Mouse (Mus musculus): ENCODE results near the gene Fads1.

DNA sequence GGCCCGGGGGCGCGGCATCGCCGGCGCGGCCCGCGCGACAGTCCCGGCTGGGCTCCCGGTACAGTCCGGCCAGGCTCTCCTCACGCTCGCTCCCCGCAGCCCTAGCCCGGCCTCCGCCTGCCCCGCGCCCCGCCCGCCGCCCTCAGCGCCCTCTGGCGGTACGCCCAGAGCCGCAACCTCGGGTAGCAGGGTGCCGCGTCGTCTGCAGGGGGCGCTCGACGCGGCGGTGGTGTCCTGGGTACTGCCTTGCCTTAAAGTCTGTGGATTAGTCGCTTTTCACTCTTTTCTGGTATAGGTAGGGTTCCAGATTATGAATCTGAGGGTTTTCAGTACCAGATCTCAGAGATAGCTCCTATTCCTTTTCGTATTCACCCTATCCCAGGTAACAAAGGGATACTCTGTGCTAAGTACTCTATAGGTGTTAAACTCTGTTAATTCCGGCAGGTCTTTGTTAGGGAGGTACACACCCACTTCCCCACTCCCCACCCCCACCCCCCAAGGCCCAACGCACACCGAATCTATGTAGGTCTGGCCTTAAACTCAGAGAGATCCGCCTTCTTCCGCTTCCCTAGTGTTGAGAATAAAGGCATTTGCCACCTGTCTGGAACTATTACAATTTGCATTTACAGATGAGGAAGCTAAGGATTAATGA is 58.1 kb downstream of the Fads1 start, which contains the start of gene Myrf:
- TF ChIP-seq GATA1 (IDR thresholded peaks at IDR 0.05; ENCODE audit: low read length) = no peak
- TF ChIP-seq TAL1 (IDR thresholded peaks at IDR 0.05; ENCODE audit: low read length) = no peak
